Mouse (Mus musculus) left cerebral cortex, postnatal 4 days (tissue): ENCODE results near the gene Olfr346. TPM values are rescaled to one million over a fixed set of nuclear protein-coding genes. Genes with fewer than 3 reads are reported as not detected.

Experiments
- DNase-seq: peaks from one replicate; pipeline ENCODE4 v3.0.0-alpha.2; 2022
- intact Hi-C: fragments of 180-260 bp; cut with DNase I; formaldehyde crosslinking; loops from one replicate; pipeline ENCODE4 v1.15.1; 2025
- total RNA-seq, 2 experiments: library from RNA; stranded (reverse); gene quantifications; 2 replicates each; pipeline ENCODE4 v1.2.3; 2021

The Olfr346 gene
- total RNA-seq, result not detected

DNA sequence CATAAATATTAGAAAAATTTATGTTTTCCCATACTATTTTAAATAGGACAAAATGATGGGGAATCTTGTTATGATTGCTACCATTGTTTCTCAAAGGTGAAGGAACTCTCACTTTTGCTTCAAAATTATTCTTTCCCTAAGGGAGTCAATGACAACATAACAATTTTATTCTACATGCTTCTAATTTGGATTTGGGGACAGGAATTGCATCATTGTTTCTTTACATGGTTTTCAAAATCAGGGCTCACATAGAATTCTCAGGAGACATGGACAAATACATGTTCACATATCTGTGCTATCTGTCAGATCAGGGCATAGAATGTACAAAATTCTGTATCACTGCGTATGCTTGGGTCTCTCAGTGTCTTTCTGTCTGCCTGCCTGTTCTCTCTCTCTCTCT, at the start of gene Olfr346:
TSS of gene Olfr346 (plus strand) at position 301 of the 400 bp plus-strand sequence.
- DNase-seq, result no peak
- intact Hi-C loops, result no loop called here

DNA sequence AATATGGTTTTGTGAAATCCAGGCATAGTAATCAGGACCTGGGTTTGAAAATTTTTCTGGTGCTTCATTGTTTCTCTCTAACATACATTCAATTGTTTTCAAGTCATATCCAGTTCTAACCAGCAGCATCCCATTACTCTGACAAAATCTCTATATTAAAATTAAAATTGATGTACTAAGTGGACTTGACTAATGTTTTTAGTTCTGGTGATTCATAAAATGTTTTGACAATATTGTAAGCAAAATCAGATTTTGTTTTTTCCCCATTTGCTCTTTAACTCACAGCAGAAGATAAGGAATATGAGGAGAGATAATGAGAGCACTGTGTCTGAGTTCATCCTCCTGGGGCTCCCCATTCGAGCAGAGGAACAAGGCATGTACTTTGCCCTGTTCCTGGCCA, 45.8 kb upstream of the Olfr346 start, which contains the start of gene Olfr345:
TSS of gene Olfr345 (plus strand) at position 301 of the 400 bp plus-strand sequence.
- DNase-seq, result no peak
- intact Hi-C loops, result no loop called here

DNA sequence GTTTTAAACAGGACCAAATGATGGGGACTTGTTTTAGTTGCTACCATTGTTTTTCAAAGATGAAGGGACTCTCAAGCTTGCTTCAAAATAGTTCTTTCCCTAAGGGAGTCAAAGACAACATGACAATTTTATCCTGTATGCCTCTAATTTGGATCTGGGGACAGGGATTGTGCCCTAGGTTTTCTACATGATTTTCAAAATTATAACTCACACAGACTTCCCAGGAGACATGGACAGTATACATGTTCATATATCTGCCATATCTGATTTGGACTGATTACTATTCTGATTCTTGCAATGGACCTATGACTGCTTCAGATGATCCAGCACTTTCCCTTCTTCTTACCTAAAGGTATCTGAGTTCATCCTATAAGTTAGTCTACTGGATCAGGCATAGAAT, 46.0 kb downstream of the Olfr346 start, which contains the start of gene Olfr347:
TSS of gene Olfr347 (plus strand) at position 301 of the 400 bp plus-strand sequence.
- intact Hi-C loops, result no loop called here
- DNase-seq, result no peak

DNA sequence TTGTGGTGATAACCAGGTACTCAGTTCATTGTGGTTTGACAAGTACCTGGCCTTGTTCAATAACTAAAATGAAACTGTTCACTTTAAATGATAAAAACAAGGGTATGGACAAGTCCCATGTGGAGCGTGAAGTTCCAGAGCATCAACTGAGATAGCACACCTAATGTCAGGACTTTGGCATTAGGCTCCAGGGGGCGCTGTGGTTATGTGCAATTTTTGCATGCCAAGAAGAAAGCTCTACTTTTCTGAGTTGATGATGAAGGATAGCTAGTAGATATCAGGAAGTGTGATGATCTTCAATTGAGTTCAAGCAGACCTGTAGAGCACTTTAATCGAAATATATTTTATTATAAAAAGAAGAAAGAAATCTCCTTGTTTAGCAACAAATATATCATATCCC, 50.6 kb downstream of the Olfr346 start:
- intact Hi-C loops, result no loop called here

More for the DNA sequence above, 50.6 kb downstream of the Olfr346 start:
- no peak for DNase-seq

Other genes with a start within 250 kb of the Olfr346 start
- gene Olfr340, start 233.2 kb upstream of the Olfr346 start, total RNA-seq, result not detected
- gene Olfr341, start 203.3 kb upstream of the Olfr346 start, total RNA-seq, result not detected
- gene Olfr342, start 160.8 kb upstream of the Olfr346 start, total RNA-seq, result not detected
- not detected for gene Olfr344, start 119.1 kb upstream of the Olfr346 start, total RNA-seq
- gene Olfr345, start 45.7 kb upstream of the Olfr346 start, total RNA-seq, result not detected
- gene Olfr347, start 46.1 kb downstream of the Olfr346 start, total RNA-seq, result not detected
- gene Olfr348, start 98.5 kb downstream of the Olfr346 start, total RNA-seq, result not detected
- not detected for gene Olfr50, start 104.8 kb downstream of the Olfr346 start, total RNA-seq
- gene Olfr3, start 131.2 kb downstream of the Olfr346 start, total RNA-seq, result not detected
- gene Olfr350, start 160.5 kb downstream of the Olfr346 start, total RNA-seq, result not detected
- gene Olfr351, start 176.9 kb downstream of the Olfr346 start, total RNA-seq, result not detected
- gene Olfr352, start 182.7 kb downstream of the Olfr346 start, total RNA-seq, result not detected
- not detected for gene Olfr353, start 207.1 kb downstream of the Olfr346 start, total RNA-seq
- under 1 TPM in 1 of 2 experiments, not detected in 1; 0.04 TPM for gene Olfr354, start 219.9 kb downstream of the Olfr346 start, total RNA-seq
- not detected for gene Olfr355, start 243.1 kb downstream of the Olfr346 start, total RNA-seq